Mouse (Mus musculus) ES-E14 (cell line): ENCODE data around the gene Fscn1.

Experiments
- CHD2 ChIP-seq: IDR thresholded peaks from 2 replicates; pipeline ENCODE4 v1.6.1; 2014; ENCODE audit warnings: mild to moderate bottlenecking, low read depth, low read length, inconsistent platforms
- HCFC1 ChIP-seq: IDR thresholded peaks from 2 replicates; pipeline ENCODE4 v1.6.1; 2012; ENCODE audit warnings: low read length, inconsistent platforms, borderline replicate concordance; ENCODE audit not compliant: insufficient read depth
- MAFK ChIP-seq: IDR thresholded peaks from 2 replicates; pipeline ENCODE4 v1.6.1; 2014; ENCODE audit warnings: mild to moderate bottlenecking, low read depth, low read length, inconsistent platforms; ENCODE audit not compliant: insufficient read depth
- ZC3H11A ChIP-seq: IDR thresholded peaks from 2 replicates; pipeline ENCODE4 v1.6.1; 2012; ENCODE audit warnings: low read depth, mild to moderate bottlenecking, inconsistent platforms, low read length, borderline replicate concordance
- ZNF384 ChIP-seq: IDR thresholded peaks from 2 replicates; pipeline ENCODE4 v1.6.1; 2012; ENCODE audit warnings: low read depth, low read length, inconsistent platforms

DNA sequence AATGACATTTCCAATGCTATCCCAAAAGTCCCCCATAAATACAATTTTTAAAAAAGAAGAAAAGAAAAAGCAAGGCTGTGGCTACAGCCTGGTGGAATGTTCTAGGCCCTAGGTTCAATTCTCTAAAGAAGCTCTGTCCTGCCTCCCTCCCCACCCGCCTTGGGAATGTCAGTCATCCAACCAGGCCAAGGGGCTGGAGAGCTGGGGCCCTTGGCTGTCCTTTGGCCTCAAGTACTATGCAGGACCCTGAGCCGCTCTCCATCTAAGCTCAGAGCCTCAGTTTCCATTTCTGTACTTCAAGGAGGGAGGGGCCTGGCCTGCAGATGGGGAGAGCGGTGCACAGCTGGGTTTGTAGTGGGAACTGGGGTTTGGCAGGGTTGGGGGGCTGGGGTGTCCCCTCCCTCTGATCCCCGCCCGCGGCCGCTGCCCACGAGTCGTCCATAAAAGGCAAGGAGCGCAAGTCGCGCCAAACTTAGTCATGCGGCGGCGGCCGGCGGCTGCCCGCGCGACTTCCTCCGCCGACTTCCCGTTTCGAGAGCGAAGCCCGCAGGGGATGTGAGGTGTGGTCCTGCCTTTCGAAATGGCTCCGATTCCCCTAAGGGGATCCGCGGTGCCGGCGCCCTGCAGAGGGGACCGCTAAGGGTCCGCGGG is 31.3 kb upstream of the Fscn1 start:
- TF ChIP-seq ZC3H11A (no peak), CHD2 (no peak), MAFK (no peak), HCFC1 (no peak), ZNF384 (no peak)
